Mouse (Mus musculus) lung, adult 2 months (tissue): ENCODE data around the gene Tom1l2. TPM values are rescaled to one million over a fixed set of nuclear protein-coding genes. Genes with fewer than 3 reads are reported as not detected.

Experiments used
- DNase-seq: peaks from one replicate; pipeline ENCODE4 v3.0.0; 2022
- H3K4me1 ChIP-seq: fragments of 200-500 bp; 2 replicates; pipeline ENCODE4 v1.6.1; 2011; ENCODE audit warnings: low read length; ENCODE audit not compliant: control insufficient read depth, insufficient read depth
- H3K4me3 ChIP-seq: fragments of 200-500 bp; replicated peaks from 2 replicates; pipeline ENCODE3; 2011; ENCODE audit warnings: low read depth, mild to moderate bottlenecking, control low read depth, low read length; ENCODE audit errors: extremely low read depth
- CTCF ChIP-seq: fragments of 200-500 bp; IDR thresholded peaks from 2 replicates; pipeline ENCODE4 v1.5.1; 2011; ENCODE audit warnings: mild to moderate bottlenecking, low read length, control low read depth; ENCODE audit not compliant: insufficient read depth
- POLR2A ChIP-seq: fragments of 200-500 bp; IDR thresholded peaks from 2 replicates; pipeline ENCODE4 v1.6.1; 2011; ENCODE audit warnings: low read depth, mild to moderate bottlenecking, control low read depth, low read length, borderline replicate concordance; ENCODE audit errors: extremely low read depth
- WGBS: fragments of 180-500 bp; shearing (Covaris S2); methylation state at CpG from one replicate; pipeline ENCODE4 v1.1.7; 2018; 5-methylcytosine and 5-hydroxymethylcytosine counted together
- polyA plus RNA-seq: library from polyadenylated mRNA; depleted of rRNA; stranded (reverse); fragments of >200 nt; gene quantifications from 2 replicates; pipeline ENCODE4 v1.2.3, GENCODE M21; 2012

Gene Tom1l2
- polyA plus RNA-seq, 1 experiment = 99.3 TPM

GRCm38 (mm10) chr11:60256713-60257112 is 96.0 kb downstream of the Tom1l2 start:
- TF ChIP-seq POLR2A (no peak), CTCF (no peak)
- no peak overlapping the region for H3K4me3 ChIP-seq
- DNase-seq = no peak
- H3K4me1 ChIP-seq = peaks cover 2% of the 10 kb centered on the region; the same call in 1 of the 2 replicates
- 74% methylated on average over 9 of the region's 9 CpGs for WGBS

GRCm38 (mm10) chr11:60256176-60256681 is 96.5 kb downstream of the Tom1l2 start:
- 48% methylated on average over 6 of the region's 6 CpGs for WGBS
- Histone ChIP-seq H3K4me3 (no peak overlapping the region), H3K4me1 (peaks cover 2% of the 10 kb centered on the region; the same call in 1 of the 2 replicates)
- TF ChIP-seq POLR2A (no peak), CTCF (no peak)
- DNase-seq = no peak

- DNase-seq = no peak
- 70% methylated on average over 3 of the region's 3 CpGs for WGBS
- no peak for TF ChIP-seq POLR2A
- TF ChIP-seq CTCF = no peak
- Histone ChIP-seq H3K4me3 (no peak overlapping the region), H3K4me1 (peaks cover 2% of the 10 kb centered on the region; the same call in 1 of the 2 replicates)
Observed at GRCm38 (mm10) chr11:60255639-60256038, 97.1 kb downstream of the Tom1l2 start.

- H3K4me1 ChIP-seq = peaks cover 2% of the 10 kb centered on the region; the same call in 1 of the 2 replicates
- TF ChIP-seq CTCF = no peak
- no peak for TF ChIP-seq POLR2A
- no peak for DNase-seq
- no peak overlapping the region for H3K4me3 ChIP-seq
- WGBS = 85% methylated on average over 3 of the region's 3 CpGs
Observed at GRCm38 (mm10) chr11:60255181-60255580, 97.5 kb downstream of the Tom1l2 start.

GRCm38 (mm10) chr11:60254308-60254707 is 98.4 kb downstream of the Tom1l2 start:
- DNase-seq = no peak

GRCm38 (mm10) chr11:60253546-60253945 is 99.2 kb downstream of the Tom1l2 start:
- DNase-seq = no peak
- H3K4me3 ChIP-seq = no peak overlapping the region
- H3K4me1 ChIP-seq = peaks cover 2% of the 10 kb centered on the region; the same call in 1 of the 2 replicates
- 70% methylated on average over 2 of the region's 2 CpGs for WGBS
- no peak for TF ChIP-seq POLR2A
- TF ChIP-seq CTCF = no peak

More at GRCm38 (mm10) chr11:60254308-60254707, 98.4 kb downstream of the Tom1l2 start:
- Histone ChIP-seq H3K4me3 (no peak overlapping the region), H3K4me1 (peaks cover 2% of the 10 kb centered on the region; the same call in 1 of the 2 replicates)
- TF ChIP-seq CTCF = no peak
- TF ChIP-seq POLR2A = no peak
- 84% methylated on average over 5 of the region's 5 CpGs for WGBS

GRCm38 (mm10) chr11:60250971-60251643 is 101.6 kb downstream of the Tom1l2 start:
- Histone ChIP-seq H3K4me3 (no peak overlapping the region), H3K4me1 (peaks cover 2% of the 10 kb centered on the region; the same call in 1 of the 2 replicates)
- peak; percentile 35; the same call in 1 of the 2 replicates for TF ChIP-seq CTCF
- TF ChIP-seq POLR2A = no peak
- DNase-seq = peak; percentile 38
- 57% methylated on average over 6 of the region's 6 CpGs for WGBS

- no peak overlapping the region for H3K4me3 ChIP-seq
- 96% methylated on average over 2 of the region's 2 CpGs for WGBS
- no peak for DNase-seq
- H3K4me1 ChIP-seq = no peaks in the 10 kb centered on the region
- TF ChIP-seq POLR2A (no peak), CTCF (no peak)
Observed at GRCm38 (mm10) chr11:60249885-60250284, 102.8 kb downstream of the Tom1l2 start.

GRCm38 (mm10) chr11:60248596-60249404 is 103.9 kb downstream of the Tom1l2 start:
- WGBS = 45% methylated on average over 13 of the region's 13 CpGs
- DNase-seq = no peak

More at GRCm38 (mm10) chr11:60248596-60249404, 103.9 kb downstream of the Tom1l2 start:
- Histone ChIP-seq H3K4me1 (no peaks in the 10 kb centered on the region), H3K4me3 (no peak overlapping the region)
- TF ChIP-seq CTCF = no peak
- TF ChIP-seq POLR2A = no peak
